Mouse (Mus musculus) adrenal gland, postnatal 4 days (tissue): ENCODE data around the gene 2610318N02Rik. TPM values are rescaled to one million over a fixed set of nuclear protein-coding genes. Genes with fewer than 3 reads are reported as not detected.
"Not testable (repeated sequence)": the region's sequence is repeated elsewhere in the genome, so short reads cannot be mapped to it uniquely, and the experiment has no call there.

Experiments
- DNase-seq, 2 experiments: peaks; one replicate each; pipeline ENCODE4 v3.0.0; 2021 to 2022; ENCODE audit warnings: low spot score in 2 of 2, mixed read lengths in 2 of 2
- long read RNA-seq, 2 experiments: library from polyadenylated mRNA; stranded (forward); transcript quantifications; one replicate each; pipeline ENCODE4 v2.0.0; 2021
- total RNA-seq, 2 experiments: library from RNA; stranded (reverse); gene quantifications; 2 replicates each; pipeline ENCODE4 v1.2.3; 2021

Gene 2610318N02Rik
- 10 to 100 TPM in 1 of 2 experiments, 1 to 10 TPM in 1; 8.4 to 13.1 TPM for total RNA-seq
- long read RNA-seq, experiment 1, partial matches to known transcripts, result 0 of 1 reads
- long read RNA-seq, experiment 1, other reads (novel, unspliced or antisense), result 1 of 1 reads
- long read RNA-seq, experiment 2, partial matches to known transcripts, result 0 of 8 reads
- long read RNA-seq, experiment 2, other reads (novel, unspliced or antisense), result 1 of 8 reads

DNA sequence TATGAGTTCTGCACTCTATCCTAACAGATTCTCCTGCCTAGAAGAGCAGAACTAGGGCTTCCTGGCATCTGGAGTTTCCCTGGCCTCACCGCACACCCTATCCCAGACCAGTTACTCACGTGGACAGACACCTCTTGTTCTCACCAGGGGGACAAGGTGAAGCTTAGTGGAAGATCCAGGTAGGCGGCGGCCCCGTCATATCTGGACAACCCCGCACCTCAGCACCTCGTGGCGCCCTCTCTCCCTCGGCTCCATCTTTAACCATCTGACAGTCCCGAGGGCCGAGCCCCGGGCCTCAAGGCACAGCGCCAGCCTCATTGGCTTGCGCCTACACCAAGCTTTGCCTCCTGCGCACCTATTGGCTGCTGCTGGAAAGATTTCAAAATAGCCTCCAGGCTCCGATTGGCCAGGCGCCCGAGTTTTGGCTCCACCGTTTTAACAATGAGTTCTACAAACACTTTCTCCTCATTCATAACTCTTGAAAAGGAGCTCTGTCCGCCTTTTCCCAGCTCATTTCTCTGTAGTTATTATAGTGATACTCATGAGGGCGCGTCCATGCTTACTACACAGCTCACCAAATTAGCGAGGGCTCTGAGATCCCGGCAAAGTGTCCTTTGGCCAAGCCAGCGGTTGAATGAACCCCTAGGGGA lies at the start of gene 2610318N02Rik:
TSS of gene 2610318N02Rik (minus strand) at position 297 of the 650 bp plus-strand sequence.
- peak; percentile 49 to 67 for DNase-seq

DNA sequence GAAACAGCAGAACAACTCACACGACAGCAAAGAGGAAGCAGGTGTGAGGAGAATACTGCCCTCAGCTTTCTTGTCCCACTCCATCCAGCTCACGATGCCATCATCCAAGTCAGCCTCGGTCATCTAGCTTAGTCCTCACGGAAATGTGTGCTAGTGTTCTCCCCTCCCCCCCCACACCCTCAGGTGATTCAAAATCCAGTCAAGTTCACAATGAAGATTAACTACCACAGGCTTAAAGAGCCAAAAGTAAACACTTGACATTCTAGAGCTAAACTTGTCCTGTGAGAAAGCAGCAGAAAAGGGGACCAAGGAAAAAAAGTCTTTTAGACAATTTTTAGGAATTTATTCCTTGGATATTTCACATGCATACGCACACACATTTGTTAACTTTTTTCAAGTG lies 43.1 kb upstream of the 2610318N02Rik start:
- no peak for DNase-seq

GRCm38 (mm10) chr16:17167179-17167578 lies 42.2 kb upstream of the 2610318N02Rik start:
- no peak for DNase-seq

- DNase-seq, result not testable (repeated sequence)
These were observed 40.5 kb upstream of the 2610318N02Rik start for GRCm38 (mm10) chr16:17165478-17165877.

DNA sequence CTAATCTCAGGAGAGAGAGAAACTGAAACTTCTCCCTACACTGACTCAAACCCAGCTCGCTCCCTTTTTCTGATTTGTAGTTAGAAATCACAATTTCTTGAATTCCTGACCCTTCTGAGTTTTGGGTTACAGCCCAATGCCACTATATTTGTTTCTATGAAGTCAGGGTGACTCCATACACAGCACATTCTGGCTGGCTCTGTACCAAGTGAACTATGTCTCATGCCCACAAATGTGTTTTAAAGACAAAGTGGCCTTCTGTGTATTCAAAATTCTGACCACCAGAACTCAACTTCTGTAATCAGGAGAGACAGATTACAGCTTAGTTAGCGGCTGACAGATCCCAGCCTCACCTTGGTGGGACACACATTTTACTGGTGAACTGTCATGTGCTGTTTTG lies 29.4 kb upstream of the 2610318N02Rik start:
- no peak for DNase-seq

- no peak for DNase-seq
These were observed 26.9 kb upstream of the 2610318N02Rik start for GRCm38 (mm10) chr16:17151874-17152273.

DNA sequence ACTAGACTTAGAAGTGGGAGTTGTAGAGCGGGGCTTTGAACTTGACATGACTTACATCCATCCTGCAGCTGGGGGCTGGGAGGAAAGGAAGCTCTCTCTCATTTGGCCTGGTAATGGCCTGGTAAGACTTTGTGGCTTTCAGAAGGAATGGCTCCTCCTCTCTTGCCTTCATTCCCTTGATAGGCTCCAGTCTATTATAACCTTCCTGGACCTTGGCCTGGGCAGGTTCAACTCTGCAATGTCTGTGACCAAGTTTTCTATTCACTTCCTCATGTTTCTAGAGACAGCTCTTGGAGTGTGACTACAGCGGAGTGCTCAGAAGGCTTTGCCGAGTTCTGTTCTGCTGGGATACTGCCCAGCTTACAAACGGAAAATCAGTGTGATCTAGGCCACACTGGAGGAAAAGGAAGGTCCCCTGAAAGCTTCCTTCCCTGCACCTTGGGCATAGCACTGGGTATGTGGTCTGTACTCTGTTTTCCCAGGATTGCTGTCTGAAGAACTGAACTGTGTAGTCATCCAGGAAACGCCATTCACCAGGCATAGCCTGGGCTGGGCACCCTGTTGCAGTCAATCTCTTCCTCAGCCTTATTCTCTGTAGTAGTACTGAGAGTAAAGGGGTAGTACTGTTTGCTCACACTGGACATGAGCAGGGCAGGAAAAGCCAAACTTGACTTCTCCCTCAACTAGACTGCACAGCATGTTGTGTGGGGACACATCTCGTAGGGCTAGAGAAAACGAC lies 25.7 kb upstream of the 2610318N02Rik start:
- no peak for DNase-seq

DNA sequence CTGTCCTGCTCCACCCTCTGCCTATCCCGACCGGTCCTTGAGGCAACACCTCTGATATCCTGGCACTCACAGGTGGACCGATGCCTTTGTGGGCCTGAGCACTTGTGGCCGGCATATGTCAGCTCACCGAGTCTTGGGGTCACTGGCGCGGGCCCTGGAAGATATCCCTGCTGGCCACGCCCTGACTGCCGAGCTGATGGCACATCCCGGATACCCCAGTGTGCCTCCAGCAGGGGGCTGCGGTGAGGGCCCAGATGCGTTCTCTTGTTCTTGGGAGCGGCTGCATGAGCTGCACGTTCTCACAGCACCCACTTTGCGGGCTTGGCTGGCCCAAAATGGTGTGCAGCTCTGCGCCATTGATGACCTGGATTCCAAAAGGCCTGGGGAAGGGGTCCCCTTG lies 23.1 kb upstream of the 2610318N02Rik start:
- no peak for DNase-seq

- no peak for DNase-seq
These were observed 22.5 kb upstream of the 2610318N02Rik start for GRCm38 (mm10) chr16:17147391-17147929.

DNA sequence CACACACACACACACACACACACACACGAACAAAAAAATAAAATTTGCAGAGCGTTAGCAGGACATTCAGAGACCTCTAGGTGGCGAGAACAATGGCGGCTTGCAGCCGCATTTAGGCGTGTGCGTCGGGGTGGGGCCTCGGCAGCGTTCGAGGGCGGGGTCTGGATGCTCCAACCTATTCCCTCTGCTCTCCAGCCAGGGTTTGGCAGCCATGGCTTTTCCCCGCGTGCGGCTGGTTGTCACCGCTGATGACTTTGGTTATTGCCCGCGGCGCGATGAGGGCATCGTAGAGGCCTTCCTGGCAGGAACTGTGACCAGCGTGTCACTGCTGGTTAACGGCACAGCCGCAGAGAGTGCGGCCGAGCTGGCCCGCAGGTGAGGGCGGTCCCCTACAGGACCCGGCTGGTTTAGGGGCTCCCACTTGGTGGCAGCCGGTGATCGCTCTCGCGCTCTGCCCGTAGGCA lies 21.8 kb upstream of the 2610318N02Rik start, which contains the start of gene Ccdc116:
TSS of gene Ccdc116 (minus strand) at position 458 of the 464 bp plus-strand sequence.
- peak; percentile 33 to 50 for DNase-seq

DNA sequence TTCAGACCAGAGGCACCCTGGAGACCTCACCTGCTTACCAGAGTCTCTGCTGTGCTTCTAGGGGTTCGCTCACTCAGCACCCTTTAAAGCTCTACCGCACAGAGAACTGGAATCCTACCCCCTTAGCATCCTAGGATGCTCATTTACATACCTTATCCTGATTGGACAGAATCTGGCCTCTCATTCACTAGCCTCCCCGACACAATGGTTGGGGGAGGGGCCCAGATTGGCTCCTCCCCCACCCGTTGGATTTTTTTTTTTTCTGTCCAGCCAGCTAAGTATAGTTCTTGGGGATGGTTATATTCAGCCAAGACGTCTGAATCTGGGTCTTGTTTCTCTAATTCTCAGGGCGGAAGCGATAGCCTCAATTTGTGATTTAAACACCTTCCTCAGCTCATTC lies 19.4 kb upstream of the 2610318N02Rik start, which contains the start of gene Ydjc:
TSS of gene Ydjc (plus strand) at position 283 of the 400 bp plus-strand sequence.
- no peak for DNase-seq

- DNase-seq, result no peak
These were observed 12.4 kb upstream of the 2610318N02Rik start for GRCm38 (mm10) chr16:17137355-17137754.

DNA sequence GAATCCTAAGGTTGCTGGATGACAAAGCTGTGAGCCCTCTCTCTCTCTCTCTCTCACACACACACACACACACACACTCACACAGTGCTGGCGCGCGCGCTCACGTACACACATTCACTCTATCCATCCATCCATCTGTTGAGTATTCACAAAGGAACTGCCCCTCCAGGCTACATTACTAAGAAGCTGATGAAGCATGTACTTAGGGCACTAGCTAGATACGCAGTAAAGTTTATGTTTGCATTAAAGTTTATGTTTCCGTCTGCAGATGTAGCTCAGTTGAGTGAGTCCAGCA lies 7.9 kb upstream of the 2610318N02Rik start:
- no peak for DNase-seq

GRCm38 (mm10) chr16:17132089-17132905 lies 7.3 kb upstream of the 2610318N02Rik start, which contains the start of gene Sdf2l1:
Gene Sdf2l1 (minus strand): TSS chr16:17132383.
- peak; percentile 90 to 94 for DNase-seq

DNA sequence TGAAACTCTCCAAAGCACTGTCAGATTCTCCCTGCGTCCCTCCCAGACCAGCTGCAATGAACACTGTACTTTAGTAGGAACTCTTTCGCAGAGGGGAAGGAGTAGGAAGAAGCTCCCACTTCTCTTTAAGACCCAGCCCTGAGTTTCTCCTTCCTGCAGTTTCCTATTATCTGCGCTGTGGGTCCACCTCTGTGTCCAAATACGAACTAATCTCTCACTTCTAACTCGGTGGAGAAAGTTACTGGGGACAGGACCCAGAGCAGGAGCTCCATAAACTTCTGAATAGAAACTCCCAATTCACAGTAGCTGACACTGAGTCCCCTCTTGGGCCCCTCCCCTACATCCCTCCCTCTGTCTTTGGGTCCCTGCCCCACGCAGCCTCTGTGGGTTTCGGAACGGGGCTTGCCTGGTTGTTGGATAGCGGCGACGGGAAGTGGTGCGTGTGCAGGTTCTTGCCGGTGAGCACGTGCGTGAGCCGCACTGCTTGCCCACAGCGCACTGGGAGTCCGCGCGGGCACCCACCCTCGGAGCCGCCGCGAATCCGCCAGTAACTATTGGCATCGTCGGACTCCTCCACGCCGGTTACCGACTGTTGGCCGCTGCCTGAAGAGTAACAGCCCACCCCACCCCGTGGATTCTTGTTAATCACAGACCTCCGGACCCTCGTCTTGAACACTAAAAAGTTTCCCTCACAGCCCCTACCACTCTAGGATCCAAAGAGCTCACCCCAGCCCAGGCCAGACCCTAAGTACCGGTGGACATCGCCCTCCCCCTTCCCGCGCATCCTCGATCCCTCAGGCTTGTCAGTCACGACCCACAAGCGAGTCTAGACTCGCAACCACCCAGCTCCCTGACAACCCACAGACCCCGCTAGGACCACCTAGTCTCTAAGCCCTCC lies 6.5 kb upstream of the 2610318N02Rik start:
- DNase-seq, result no peak

- no peak for DNase-seq
These were observed 2.3 kb upstream of the 2610318N02Rik start for GRCm38 (mm10) chr16:17127292-17127691.

DNA sequence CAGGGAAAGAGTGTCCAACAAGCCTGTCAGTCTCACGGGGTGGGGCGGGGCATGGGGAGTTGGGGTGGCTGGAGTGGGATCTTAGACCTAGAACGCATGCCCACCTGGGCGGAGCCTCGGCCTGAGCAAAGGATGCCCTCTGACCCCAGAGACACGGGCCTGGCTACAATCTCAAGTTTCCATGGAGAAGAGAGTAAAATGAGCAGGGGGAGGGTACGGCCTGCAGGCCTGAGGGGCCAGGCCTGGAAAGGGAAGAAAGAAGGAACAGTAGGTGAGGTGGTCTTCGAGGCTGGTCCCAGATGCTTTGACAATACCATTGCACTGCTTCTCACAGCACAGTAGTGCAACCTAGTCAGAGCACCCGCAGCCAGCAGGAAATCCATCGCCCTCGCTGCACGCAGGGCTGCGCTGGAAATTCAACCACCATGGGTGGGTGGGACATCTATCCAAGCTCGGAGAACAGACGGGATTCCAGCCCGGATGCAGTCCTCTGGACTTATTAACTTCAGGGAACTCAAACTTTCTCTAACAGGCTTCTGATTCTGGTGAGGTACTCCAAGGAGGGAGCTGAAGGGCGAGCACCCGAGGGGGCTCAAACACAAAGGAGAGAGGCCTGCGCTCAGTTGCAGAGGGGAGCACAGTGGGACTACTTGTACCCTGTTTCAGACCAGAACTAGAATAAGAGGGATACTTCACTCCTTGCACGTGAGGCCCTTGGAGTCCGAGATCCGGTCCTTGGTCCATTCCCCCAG lies 672 bp downstream of the 2610318N02Rik start:
- no peak for DNase-seq

DNA sequence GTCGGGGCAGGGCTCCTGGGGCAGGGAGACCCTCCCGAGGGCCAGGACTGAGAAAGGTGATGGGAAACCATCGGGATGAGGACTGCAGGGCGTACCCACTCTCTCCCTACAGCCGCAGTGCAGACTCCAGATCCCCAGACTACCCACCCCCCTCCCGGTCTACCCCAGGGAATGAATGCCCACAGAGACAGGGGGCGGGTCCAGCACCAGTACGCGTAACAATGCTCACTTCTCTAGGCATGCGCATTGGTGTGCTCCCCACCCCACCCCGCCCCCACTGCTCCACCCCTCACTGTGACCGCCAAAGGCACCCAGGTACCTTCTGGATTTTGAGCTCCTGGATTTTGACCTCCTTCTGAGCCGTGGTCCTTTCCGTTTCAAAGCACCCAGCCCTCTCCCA lies 3.4 kb downstream of the 2610318N02Rik start:
- DNase-seq, result no peak

DNA sequence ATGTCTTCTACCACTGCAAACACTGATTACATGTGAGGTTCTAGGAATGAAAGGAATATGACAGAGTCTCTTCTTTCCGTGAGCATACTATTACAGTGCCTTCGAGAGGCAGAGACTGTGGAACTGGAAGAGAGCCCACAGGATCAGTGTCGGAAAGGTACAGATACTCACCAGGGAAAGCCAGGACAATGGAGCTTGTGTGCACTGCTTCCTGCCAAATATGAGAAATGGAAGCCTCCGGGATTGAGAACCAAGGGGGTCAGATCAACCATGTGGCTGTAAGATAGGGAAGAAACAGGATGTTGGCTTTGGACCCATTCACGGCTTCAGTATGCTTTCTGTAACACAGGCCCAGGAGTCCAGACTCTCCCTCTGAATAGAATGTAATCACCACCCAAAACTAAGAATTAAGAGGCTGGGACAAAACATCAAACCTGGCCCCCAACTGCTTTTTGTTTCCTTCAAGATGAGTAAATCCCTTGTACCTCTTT lies 7.6 kb downstream of the 2610318N02Rik start:
- no peak for DNase-seq
